Mouse (Mus musculus): ENCODE data around the gene Col27a1. TPM values are rescaled to one million over a fixed set of nuclear protein-coding genes. Genes with fewer than 3 reads are reported as not detected.

Gene Col27a1
- polyA plus RNA-seq (2012; ENCODE audit: insufficient read depth, insufficient read length, missing spikeins) = 0.28 TPM in 1 of 2 replicates, not detected in the other

GRCm38 (mm10) chr4:63213907-63214621 lies at the start of gene Col27a1:
Col27a1 (plus strand) TSS chr4:63214004.
- Histone ChIP-seq H3K4me1 (ENCODE audit: control insufficient read depth, insufficient read depth, low read length) (no peaks in the 10 kb centered on the region), H3K4me3 (ENCODE audit: insufficient read depth, low read length) (no peak within 1 kb of the TSS), H3K27ac (ENCODE audit: insufficient read depth, low read depth, low read length) (no peak within 1 kb of the TSS)
- TF ChIP-seq POLR2A (IDR thresholded peaks at IDR 0.05; ENCODE audit: borderline replicate concordance, low read depth, low read length) (no peak), CTCF (IDR thresholded peaks at IDR 0.05; ENCODE audit: low read depth, low read length) (no peak)

GRCm38 (mm10) chr4:63165636-63166035 lies 48.2 kb upstream of the Col27a1 start:
- TF ChIP-seq CTCF (IDR thresholded peaks at IDR 0.05; ENCODE audit: low read depth, low read length) = no peak
- TF ChIP-seq POLR2A (IDR thresholded peaks at IDR 0.05; ENCODE audit: borderline replicate concordance, low read depth, low read length) = no peak
- Histone ChIP-seq H3K27ac (ENCODE audit: insufficient read depth, low read depth, low read length) (no peak overlapping the region), H3K4me1 (ENCODE audit: control insufficient read depth, insufficient read depth, low read length) (no peaks in the 10 kb centered on the region; the same call in 1 of the 2 replicates), H3K4me3 (ENCODE audit: insufficient read depth, low read length) (no peak overlapping the region)

- Histone ChIP-seq H3K4me3 (ENCODE audit: insufficient read depth, low read length) (no peak overlapping the region), H3K4me1 (ENCODE audit: control insufficient read depth, insufficient read depth, low read length) (no peaks in the 10 kb centered on the region), H3K27ac (ENCODE audit: insufficient read depth, low read depth, low read length) (no peak overlapping the region)
- TF ChIP-seq POLR2A (IDR thresholded peaks at IDR 0.05; ENCODE audit: borderline replicate concordance, low read depth, low read length) = no peak
- no peak for TF ChIP-seq CTCF (IDR thresholded peaks at IDR 0.05; ENCODE audit: low read depth, low read length)
Observed at GRCm38 (mm10) chr4:63166323-63166722, 47.5 kb upstream of the Col27a1 start.

GRCm38 (mm10) chr4:63170061-63170460 lies 43.7 kb upstream of the Col27a1 start:
- no peak for TF ChIP-seq CTCF (IDR thresholded peaks at IDR 0.05; ENCODE audit: low read depth, low read length)
- no peak for TF ChIP-seq POLR2A (IDR thresholded peaks at IDR 0.05; ENCODE audit: borderline replicate concordance, low read depth, low read length)
- no peak overlapping the region for H3K27ac ChIP-seq (ENCODE audit: insufficient read depth, low read depth, low read length)

GRCm38 (mm10) chr4:63171122-63171521 lies 42.7 kb upstream of the Col27a1 start:
- TF ChIP-seq CTCF (IDR thresholded peaks at IDR 0.05; ENCODE audit: low read depth, low read length) (no peak), POLR2A (IDR thresholded peaks at IDR 0.05; ENCODE audit: borderline replicate concordance, low read depth, low read length) (no peak)
- no peaks in the 10 kb centered on the region for H3K4me1 ChIP-seq (ENCODE audit: control insufficient read depth, insufficient read depth, low read length)
- no peak overlapping the region for H3K4me3 ChIP-seq (ENCODE audit: insufficient read depth, low read length)
- H3K27ac ChIP-seq (ENCODE audit: insufficient read depth, low read depth, low read length) = no peak overlapping the region

More at GRCm38 (mm10) chr4:63170061-63170460, 43.7 kb upstream of the Col27a1 start:
- H3K4me3 ChIP-seq (ENCODE audit: insufficient read depth, low read length) = no peak overlapping the region
- no peaks in the 10 kb centered on the region for H3K4me1 ChIP-seq (ENCODE audit: control insufficient read depth, insufficient read depth, low read length)

- Histone ChIP-seq H3K27ac (ENCODE audit: insufficient read depth, low read depth, low read length) (no peak within 1 kb of the TSS), H3K4me3 (ENCODE audit: insufficient read depth, low read length) (no peak within 1 kb of the TSS), H3K4me1 (ENCODE audit: control insufficient read depth, insufficient read depth, low read length) (no peaks in the 10 kb centered on the region)
- TF ChIP-seq POLR2A (IDR thresholded peaks at IDR 0.05; ENCODE audit: borderline replicate concordance, low read depth, low read length) (no peak), CTCF (IDR thresholded peaks at IDR 0.05; ENCODE audit: low read depth, low read length) (no peak)
Observed at GRCm38 (mm10) chr4:63171969-63172685, 41.7 kb upstream of the Col27a1 start, which contains the start of gene Kif12. Kif12 (minus strand) TSS chr4:63172131.

- Histone ChIP-seq H3K4me3 (ENCODE audit: insufficient read depth, low read length) (no peak overlapping the region), H3K27ac (ENCODE audit: insufficient read depth, low read depth, low read length) (no peak overlapping the region), H3K4me1 (ENCODE audit: control insufficient read depth, insufficient read depth, low read length) (0 out of 2 replicates have a peak, but pooled peaks cover 2% of the 10 kb centered on the region)
- 0 out of 2 replicates have a peak, but pooled peaks have one; percentile 23 for TF ChIP-seq CTCF (IDR thresholded peaks at IDR 0.05; ENCODE audit: low read depth, low read length)
- TF ChIP-seq POLR2A (IDR thresholded peaks at IDR 0.05; ENCODE audit: borderline replicate concordance, low read depth, low read length) = no peak
Observed at GRCm38 (mm10) chr4:63181556-63181955, 32.2 kb upstream of the Col27a1 start.

DNA sequence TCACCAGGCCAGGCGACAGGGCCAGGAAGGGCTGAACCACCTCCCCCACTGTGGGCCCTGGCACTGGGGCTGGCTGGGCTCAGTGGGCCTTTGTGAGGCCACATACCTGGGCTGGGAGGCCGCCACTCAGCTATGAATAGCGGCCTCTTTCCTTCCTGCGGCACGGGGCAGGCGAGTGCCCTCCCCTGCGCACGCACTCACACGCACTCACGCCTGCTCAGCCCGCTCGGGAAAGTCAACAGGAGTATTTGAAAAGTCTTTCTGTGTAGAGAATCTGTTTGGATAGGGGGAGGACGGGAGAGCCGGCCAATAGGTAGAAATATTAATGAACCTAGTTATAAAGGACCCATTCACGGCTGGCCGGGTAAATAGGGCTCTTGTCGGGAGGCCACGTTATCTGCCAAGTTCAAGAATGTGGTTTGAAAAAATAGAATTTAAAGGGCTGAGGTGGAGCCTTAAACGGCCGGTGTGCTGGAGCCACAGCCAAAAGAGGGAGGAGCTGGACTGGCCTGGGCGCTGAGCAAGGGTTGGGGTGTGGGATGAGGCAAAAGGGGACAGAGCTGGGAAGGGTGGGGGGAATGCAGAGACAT lies 27.4 kb upstream of the Col27a1 start:
- no peak for TF ChIP-seq CTCF (IDR thresholded peaks at IDR 0.05; ENCODE audit: low read depth, low read length)
- TF ChIP-seq POLR2A (IDR thresholded peaks at IDR 0.05; ENCODE audit: borderline replicate concordance, low read depth, low read length) = no peak
- 0 out of 2 replicates have a peak, but pooled peaks cover 2% of the 10 kb centered on the region for H3K4me1 ChIP-seq (ENCODE audit: control insufficient read depth, insufficient read depth, low read length)
- no peak overlapping the region for H3K27ac ChIP-seq (ENCODE audit: insufficient read depth, low read depth, low read length)
- no peak overlapping the region for H3K4me3 ChIP-seq (ENCODE audit: insufficient read depth, low read length)

- Histone ChIP-seq H3K4me3 (ENCODE audit: insufficient read depth, low read length) (no peak overlapping the region), H3K27ac (ENCODE audit: insufficient read depth, low read depth, low read length) (no peak overlapping the region), H3K4me1 (ENCODE audit: control insufficient read depth, insufficient read depth, low read length) (no peaks in the 10 kb centered on the region)
- TF ChIP-seq POLR2A (IDR thresholded peaks at IDR 0.05; ENCODE audit: borderline replicate concordance, low read depth, low read length) = no peak
- TF ChIP-seq CTCF (IDR thresholded peaks at IDR 0.05; ENCODE audit: low read depth, low read length) = no peak
Observed at GRCm38 (mm10) chr4:63191641-63192040, 22.2 kb upstream of the Col27a1 start.
